Mouse (Mus musculus): ENCODE measurements around the gene Reps2.

DNA sequence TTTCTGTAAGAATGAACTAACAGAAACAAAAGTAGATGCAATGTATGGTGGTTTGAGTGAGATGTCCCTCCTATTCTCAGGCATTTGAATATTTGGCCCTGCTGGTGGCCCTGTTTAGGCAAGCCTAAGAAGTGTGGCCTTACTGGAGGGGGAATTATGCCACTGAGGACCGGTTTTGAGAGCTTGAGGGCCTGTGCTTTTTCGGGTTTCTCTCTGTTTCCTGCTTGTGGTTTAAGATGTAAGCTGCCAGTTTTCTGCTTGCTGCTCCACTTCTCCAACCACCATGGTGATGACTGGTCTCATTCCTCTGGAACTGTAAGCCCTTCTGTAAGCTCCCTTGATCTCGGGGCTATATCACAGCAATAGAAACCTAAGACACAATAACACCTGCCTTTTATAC lies 142.5 kb downstream of the Reps2 start:
- TF ChIP-seq CTCF (IDR thresholded peaks at IDR 0.05; ENCODE audit: low read depth, low read length) (no peak), POLR2A (IDR thresholded peaks at IDR 0.05; ENCODE audit: extremely low read depth, insufficient read depth, low read length) (no peak)
